Mouse (Mus musculus) NIH3T3 (cell line): ENCODE measurements around the gene Utrn.
"Not testable (repeated sequence)": the region's sequence is repeated elsewhere in the genome, so short reads cannot be mapped to it uniquely, and the experiment has no call there.

Experiments
- DNase-seq: peaks from one replicate; pipeline ENCODE4 v3.0.0-alpha.2; 2012; ENCODE audit warnings: low read depth

Gene Utrn

DNA sequence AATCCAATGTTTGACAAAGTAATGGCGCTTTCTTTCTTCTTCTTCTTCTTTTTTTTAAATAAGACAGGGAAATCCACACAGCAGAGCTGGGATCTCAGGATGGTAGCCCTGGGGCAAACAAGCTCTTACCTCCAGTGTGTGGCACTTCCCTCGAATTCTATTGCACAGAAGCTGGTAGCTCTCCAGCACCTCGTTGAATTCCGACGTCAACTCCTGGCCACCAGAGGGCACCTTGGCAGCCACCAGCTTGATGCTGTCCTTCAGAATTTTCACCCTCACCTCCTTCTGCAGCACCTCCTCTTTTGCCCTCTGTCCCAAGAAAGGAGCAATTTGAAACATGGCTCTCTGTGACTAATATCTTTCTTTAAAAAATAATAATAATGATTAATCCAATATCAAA is 178.6 kb downstream of the Utrn start:
- DNase-seq = peak; percentile 81

DNA sequence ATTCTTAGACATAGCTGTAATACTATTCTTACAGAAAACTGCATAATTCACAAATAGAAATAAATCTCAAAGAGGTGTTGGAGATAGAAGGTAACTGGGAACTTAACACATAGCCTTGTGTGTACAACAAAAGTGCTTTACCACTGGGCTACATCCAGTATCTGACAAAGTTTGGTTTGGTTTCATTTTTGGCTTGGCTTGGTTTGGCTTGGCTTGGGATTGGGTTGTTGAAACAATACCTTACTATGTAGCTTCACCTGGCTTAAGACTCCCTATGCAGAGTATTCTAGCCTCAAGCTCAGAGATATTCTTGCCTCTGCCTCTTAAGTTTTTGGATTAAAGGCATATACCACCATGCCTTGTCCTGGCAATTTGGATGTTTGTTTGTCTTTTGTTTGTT is 183.5 kb downstream of the Utrn start:
- no peak for DNase-seq

DNA sequence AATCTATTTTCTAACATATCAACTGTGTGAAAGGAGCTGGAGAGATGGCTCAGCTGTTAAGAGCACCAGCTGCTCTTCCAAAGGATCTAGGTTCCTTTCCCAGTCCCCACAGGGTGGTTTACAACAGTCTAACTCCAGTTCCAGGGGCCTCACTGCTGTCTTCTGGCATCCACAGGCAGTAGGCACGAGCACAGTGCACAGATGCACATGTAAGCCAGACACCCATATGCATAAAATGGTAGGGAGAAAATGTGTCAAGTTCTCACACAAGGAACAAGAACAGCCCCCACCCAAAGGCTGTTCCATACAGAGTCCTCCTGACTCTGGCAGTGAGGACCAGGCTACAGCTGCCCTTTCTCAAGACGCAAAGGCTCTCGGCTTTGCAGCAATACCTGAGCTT is 185.1 kb downstream of the Utrn start:
- no peak for DNase-seq

DNA sequence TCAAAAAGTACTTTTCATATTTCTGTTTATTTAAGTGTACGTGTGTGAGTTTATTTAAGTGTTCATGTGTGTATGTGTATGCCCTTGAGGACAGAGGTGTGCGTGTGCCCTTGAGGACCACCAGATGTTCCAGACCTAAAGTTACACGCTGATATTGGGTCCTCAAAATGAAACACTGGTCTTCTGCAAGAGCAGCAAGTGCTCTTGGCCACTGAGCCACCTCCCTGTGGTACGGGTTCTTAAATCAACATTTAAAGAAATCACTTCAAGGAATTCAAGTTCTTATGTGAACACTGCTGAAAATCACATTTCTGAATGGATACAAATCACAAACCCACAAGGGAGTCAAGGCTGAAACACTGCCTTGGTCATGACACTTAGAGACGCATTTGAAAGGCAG is 195.9 kb downstream of the Utrn start:
- DNase-seq = no peak

DNA sequence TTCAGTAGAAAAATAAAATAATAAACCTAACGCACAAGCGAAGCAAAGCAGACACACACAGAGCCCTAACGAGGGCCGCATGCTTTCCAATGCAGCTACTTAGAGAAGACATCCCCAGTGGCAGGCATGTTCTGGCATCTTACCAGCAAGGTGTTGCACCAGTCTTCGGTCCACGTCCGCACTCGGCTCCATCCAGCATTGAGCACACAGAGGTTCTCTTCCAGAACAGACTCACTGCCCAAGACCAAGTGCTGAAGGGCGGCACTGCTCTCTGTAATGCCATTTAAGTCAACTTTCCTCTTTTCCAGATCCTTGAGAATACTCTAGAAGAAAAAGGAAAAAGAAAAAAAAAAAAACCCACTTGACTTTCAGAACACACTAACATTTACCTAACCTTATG is 197.6 kb downstream of the Utrn start:
- no peak for DNase-seq

DNA sequence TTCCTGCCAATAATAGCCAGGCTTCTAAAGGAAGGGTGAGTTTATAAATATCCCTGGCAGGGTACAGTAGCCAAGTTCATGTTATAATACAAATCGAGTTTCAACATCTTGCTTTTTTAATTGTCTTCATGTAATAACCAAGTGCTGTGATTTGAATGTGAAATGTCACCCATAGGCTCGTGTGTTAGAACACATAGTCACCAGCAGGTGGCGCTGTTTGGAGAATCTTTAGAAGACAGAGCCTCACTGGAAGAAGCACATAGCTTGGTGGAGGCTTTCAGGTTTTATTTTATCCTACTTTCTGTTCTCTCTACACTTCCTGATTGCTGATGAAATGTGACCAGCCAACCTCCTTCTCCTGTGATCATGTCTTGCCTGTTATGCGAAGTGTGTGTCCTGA is 207.1 kb downstream of the Utrn start:
- peak; percentile 44 for DNase-seq

DNA sequence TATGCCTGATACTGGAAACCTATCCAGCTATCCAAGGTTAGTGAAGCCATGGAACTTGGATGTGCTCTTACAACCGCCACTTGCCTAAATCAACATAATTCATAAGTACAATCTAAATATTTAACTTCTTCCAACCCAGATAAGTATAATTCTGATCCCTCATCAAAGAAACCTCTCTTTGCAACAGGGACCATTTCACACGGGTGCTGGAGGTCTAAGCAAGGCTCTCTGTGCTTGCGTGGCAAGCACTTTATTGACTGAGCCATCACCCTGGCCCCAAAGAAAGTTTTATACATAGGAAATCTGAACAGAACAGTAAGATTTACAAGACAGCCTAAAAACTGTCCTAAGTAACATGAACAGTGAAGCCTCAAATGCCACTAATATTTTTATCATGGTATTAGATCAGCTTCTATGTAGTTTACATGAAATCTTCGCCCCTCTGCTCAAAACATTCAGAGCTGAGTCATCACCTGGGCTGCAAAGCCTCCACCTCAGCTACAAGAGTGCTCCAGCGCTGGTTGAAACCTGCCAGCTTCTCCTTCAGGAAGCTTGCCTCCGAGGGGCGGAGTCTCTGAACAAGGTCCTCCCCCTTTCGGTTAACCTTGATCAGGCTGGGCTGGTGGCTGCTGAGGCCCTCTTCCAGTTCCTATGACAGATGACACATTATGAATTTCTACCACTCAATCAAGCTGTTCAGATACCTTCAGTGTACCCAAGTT is 211.0 kb downstream of the Utrn start:
- no peak for DNase-seq

DNA sequence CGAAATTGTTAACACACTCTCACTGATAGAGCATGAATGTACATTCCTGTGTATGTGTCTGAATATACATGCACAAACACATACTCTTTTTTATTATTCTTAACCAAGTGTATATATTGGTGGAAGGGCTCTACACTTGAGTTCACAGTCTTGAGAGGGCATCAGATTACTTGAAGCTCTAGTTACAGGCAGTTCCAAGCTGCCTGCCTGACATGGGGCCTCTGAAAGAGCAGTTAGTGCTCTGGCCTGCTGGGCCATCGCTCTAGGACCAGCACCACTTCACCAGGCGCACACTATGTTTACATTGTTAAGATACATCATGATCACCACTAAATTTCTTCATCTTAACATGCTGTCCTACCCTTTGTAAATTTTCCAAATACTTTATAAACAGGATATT is 216.2 kb downstream of the Utrn start:
- DNase-seq = no peak

DNA sequence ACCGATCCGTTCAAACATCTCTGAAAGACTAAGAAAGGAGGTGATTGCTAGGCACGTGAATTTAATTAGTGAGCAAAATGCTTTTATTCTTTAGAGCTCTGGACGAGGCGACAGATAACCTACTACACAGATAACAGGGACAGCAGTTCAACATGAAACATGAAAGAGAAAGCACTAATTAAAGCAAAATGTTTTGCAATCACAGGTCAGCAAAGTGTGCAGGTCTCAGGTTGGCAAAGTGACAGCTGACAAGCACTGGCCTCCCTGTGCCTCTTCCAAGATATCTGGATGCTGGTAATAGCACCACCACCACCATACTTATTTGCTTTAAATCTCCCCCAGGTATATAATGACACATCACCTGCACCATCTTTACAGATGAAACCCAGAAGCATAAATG is 223.0 kb downstream of the Utrn start:
- no peak for DNase-seq

DNA sequence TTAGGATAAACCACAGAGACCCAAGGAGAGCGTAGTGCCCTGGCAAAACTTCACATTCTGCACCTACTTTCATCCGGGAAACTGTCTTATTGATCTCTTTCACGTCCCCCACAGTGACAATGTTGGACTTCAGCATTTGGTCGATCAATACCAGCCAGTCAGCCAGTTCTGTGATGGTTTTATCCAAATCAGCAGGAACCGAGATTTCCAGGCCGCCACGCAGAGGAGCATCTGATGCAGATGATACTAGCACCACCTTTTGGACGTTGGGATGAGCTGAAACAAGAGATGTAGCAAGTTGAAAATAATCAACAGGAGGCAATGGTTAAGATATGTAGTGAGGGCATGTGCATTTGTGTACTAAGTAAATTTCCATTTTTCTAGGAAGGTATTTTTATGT is 225.8 kb downstream of the Utrn start:
- peak; percentile 9 for DNase-seq

DNA sequence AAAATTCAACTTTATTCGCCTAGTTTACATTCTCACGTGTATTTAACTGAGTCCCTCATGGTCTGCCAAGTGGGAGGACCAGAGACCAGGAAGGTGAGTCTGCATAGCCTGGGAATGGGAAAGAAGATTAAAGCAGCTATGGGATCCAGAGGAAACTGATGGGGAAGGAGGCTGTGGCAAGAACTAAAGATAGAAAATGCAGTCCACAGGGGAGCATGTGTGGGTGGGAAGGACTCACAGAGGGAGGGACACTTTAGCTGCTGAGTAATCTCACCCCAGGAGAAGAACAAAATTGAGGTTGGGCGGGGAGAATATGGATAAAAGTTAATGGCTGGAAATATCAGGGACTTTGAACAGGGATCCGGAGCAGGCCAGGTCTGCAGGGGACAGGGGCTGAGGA is 229.5 kb downstream of the Utrn start:
- peak; percentile 7 for DNase-seq

DNA sequence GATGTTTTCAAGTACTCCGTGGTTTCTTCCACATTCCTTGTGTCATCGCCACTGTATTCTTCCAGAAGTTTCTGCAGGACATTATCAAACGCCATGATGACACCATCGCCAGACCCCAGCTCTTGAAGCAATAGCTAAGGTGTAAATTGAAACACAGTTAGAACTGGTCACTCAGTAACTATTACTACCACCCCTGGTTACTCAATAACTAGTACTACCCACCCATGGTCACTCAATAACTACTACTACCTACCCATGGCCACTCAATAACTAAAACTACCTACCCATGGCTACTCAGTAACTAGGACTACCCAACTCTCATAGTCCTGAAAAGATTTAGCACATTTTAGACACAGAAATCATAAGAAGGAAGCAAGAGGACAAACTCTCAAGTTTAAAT is 235.2 kb downstream of the Utrn start:
- no peak for DNase-seq

DNA sequence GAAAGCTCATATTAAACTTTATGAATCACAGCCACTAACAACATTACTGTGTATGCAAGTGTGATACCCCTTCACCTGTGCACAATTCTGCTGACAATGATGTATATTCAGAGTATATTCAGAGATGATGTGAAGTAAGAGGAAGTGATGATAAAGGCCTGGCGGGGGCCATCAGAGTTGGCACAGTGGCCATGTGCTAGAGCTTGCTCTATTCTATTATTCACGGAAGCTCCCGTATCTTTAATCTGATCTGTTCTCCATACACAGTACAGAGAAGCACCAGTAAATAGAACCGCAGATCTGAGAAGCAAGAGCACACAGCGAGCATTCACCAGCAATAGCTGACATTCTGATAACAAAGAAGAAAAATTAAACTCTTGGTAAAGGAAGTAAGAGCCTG is 238.2 kb downstream of the Utrn start:
- DNase-seq = no peak

DNA sequence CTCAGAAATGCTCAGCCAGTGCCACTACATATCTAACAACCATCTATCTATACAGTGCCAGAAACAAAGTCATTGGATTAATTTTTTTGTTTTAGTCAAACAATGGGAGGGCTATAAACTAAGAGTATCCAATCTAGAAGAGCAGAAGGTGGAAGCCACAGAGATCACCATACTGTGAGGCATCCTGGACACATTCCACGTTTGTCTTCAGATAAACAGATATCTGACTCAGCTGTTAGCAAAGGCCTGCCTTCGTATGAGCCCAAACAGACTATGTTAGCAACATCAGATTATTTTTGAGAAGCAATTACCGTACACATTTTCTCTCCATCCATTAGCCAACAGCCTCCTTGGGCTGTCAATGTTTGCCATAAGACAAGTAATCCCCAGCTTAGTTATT is 250.8 kb downstream of the Utrn start:
- DNase-seq = peak; percentile 28

DNA sequence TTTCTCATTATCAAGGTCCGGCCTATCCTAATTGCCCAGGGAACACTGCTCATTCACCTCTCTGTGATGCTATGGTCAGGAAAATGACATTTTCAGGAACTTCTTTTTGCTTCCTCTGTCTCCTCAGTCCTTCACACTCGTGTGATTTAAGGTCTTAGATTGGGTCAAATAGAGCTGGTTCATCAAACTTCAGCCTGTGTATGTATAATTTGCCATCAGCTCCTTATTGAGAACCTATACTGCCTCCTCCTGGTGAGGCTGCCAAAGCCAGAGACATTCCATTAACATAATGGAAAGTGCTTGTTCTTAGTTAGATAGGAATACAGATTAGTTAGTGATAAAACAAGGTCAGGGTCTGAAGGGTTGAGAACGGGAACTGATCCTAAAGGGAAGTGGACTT is 253.4 kb downstream of the Utrn start:
- peak; percentile 36 for DNase-seq

DNA sequence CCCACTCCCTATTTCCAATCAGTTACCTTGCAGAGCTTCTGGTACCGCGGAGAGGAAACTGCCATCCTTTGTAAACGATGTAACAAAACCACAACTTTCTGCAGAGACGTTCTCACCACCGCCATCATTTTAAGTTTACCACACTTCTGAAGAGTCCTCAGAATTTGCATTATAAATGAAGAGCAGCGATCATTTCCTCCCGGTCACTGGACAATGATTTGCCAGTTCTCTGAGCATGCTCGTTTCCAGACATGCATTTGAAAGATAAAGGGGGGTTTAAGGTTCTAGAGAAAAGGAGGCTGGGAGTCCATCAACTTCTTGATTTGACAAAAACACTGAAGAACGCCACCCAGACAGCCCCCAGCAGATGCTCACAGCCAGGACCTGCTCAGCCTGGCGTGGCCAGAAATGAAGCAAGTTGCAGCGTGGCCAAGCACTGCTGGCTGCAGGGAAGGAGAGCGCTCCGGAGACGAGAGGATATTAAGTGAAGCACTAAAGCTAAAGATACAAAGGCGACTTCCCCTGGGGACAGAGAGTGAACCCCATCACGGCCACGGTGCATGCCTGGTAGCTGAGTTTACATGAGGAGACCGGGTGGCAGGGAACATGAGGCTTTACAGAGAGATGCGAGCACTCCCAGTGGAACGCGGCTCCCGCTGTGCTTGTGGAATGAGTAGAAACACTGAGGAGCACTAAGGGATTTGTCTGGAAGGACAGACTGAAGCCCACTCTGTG is 254.5 kb downstream of the Utrn start:
- DNase-seq = no peak

DNA sequence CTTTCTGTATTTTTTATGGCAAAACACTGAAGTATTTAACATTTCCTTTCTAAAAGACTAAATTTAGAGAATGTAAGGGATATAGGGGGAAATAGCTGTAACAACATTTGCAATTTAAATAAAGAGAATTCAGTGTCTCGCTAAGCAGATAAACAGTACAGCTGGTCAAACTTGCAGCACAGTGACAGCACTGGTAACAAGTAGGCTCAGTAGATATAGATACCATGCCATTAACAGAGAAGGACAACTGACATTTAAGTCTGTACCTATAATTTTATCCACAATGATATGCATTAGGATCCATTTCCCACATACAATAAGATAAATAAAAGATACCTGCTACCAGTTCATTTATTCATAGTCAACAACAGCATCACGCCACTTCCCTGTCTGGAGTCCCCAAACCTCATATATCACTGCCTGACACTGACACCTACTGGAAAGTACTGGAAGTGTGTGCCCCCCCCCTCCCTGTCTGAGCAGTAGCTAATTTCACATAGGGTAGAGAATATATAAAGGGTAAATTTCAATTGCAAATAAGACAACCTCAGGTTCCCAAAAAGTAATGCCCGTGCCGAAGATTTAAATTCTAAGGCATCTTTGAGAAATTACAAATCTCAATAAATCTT is 256.8 kb downstream of the Utrn start:
- peak; percentile 78 for DNase-seq

DNA sequence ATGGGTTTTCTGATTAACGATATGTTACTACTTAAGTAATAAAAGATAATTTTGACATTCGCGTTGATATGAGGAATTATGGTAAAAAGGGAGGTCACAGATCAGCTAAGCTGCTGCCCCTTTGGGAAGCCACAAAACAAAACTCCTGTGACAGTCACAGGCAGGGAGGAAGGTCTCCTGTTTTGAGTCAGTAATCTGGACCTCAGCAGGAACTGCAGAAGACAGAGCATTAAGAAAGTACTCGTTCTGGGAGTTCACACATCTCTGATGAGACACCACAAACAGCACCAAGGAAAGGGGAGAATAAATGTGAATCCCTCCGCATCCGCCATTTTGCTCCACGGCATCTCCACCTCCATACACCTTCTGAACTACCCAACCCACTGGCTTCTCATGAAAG is 259.3 kb downstream of the Utrn start:
- DNase-seq = no peak

DNA sequence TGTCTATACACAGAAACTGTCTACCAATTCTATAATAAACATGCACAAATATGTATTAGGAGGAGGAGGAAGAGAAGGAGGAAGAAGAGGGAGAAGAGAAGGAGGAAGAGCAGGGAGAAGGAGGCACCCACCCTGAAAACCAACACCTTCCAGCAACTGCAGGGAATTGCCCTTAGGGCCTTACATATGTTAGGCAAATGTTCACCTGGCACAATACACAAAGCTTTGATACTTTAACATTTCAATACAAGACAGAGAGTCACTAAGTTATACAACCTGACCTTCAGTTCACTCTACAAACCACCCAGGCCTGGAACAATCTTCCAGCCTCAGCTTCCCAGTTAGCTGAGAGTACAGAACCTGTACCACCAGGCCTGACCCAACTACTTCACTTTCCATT is 260.5 kb downstream of the Utrn start:
- DNase-seq = no peak

DNA sequence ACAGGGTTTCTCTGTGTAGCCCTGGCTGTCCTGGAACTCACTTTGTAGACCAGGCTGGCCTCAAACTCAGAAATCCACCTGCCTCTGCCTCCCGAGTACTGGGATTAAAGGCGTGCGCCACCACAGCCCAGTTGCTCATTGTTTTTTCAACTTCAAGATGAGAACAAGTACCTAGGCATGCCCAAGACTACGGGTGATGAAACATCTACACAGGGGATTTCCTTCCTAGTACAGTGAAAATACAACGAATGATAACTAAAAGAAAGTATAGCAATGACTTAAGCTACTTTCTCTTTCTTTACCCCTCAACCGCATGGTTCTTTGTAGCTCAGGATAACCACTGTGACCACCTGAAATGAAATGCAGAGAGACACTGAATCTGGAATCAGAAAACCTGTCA is 262.0 kb downstream of the Utrn start:
- DNase-seq = not testable (repeated sequence)

DNA sequence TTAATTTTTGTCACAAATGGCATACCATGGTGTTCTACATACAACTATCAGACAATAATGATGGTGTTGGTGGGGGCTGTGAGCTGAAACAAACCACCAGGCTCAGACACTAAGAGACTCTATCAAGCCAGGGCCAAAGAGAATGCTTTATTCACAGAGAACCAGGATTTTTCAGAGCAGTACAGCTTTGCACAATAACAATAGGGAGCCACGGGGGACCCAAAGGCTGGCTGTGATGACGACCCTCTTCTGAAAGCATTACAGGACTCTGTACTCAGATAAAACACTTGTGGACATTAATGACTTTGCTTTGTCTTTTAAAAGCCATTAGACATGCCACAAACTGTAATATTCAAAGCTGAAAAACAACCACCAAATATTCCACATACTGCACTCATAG is 273.8 kb downstream of the Utrn start:
- DNase-seq = no peak

DNA sequence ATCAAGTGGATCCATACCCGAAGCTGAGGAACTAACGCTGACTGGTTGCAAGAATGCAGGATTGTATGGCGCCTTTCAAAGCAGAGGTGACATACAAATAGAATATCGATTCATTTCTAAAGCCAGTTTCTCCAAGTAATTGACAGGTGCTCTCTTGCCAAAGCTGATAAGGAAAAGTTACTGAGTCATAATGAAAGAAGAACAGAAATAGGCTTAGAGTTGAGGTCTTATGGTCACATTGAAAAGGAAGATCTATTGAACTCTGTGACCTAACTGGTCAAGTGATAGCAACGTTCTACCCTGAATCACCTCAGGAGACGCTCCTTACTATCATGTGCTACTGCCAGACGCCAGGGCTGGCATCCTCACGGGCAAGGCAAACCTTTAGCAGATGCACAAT is 274.2 kb downstream of the Utrn start:
- no peak for DNase-seq

DNA sequence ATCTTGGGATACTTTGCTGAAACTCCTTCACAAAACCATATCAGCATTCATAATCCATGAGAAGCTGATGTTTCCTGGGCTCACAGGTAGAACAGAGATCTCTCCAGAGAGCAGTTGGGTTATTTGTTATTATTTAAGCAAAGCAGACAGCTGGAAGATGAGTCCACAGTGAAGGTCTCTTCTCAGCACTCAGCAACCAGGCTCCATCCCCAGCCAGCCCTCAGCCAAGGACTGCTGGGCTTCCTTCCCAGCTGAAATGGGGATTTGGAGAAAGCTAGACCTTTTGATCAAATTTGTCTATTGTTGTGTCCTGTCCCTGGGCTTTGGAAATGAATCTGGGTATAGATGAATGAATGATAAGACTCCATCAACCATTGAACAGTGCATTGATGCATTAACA is 276.1 kb downstream of the Utrn start:
- DNase-seq = no peak

DNA sequence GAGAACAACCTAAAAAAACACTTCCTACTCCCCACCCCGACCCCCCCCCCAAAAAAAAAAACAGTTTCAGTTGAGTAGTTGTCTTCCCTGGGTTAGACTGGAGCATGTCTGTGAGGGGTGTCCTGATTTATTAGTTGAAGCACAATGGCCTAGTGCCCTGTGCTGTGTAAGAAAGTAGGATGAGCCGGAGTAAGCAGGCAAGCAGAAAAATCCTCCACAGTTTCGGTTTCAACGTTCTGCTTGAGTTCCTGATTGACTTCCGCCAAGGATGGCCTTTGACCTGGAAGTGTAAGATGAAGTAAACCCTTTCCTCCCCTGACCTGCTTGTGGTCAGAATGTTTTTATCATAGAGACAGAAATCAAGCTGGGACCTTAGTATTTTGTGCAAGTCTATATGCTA is 277.2 kb downstream of the Utrn start:
- no peak for DNase-seq
